Mouse (Mus musculus) lung, embryonic 15.5 days (tissue): ENCODE measurements around the gene Gmds. TPM values are rescaled to one million over a fixed set of nuclear protein-coding genes. Genes with fewer than 3 reads are reported as not detected.

ENCODE experiments used
- ATAC-seq: fragments of 200-750 bp; cut with Nextera tagmentation; 2 replicates; pipeline ENCODE4 v1.8.0; 2017; ENCODE audit warnings: moderate number of reproducible peaks, borderline replicate concordance; ENCODE audit not compliant: low FRiP score, low TSS enrichment; ENCODE audit errors: extremely low read depth
- H3K27ac ChIP-seq: fragments of 300-500 bp; sonication (generic); 2 replicates; pipeline ENCODE4 v1.5.1; 2015; ENCODE audit warnings: moderate library complexity, mild to moderate bottlenecking, inconsistent platforms
- H3K27me3 ChIP-seq: fragments of 300-500 bp; sonication (generic); 2 replicates; pipeline ENCODE4 v1.6.1; 2015; ENCODE audit warnings: inconsistent platforms
- H3K36me3 ChIP-seq: fragments of 300-500 bp; sonication (generic); 2 replicates; pipeline ENCODE4 v1.6.1; 2015; ENCODE audit warnings: inconsistent platforms
- H3K4me1 ChIP-seq: fragments of 300-500 bp; sonication (generic); 2 replicates; pipeline ENCODE4 v1.6.1; 2015; ENCODE audit warnings: inconsistent platforms
- H3K4me2 ChIP-seq: fragments of 300-500 bp; sonication (generic); 2 replicates; pipeline ENCODE4 v1.6.1; 2015; ENCODE audit warnings: inconsistent platforms, mild to moderate bottlenecking, moderate library complexity
- H3K4me3 ChIP-seq: fragments of 300-500 bp; sonication (generic); 2 replicates; pipeline ENCODE4 v1.5.1; 2015; ENCODE audit warnings: mild to moderate bottlenecking, inconsistent platforms
- H3K9ac ChIP-seq: fragments of 300-500 bp; sonication (generic); 2 replicates; pipeline ENCODE4 v1.6.1; 2015; ENCODE audit warnings: inconsistent platforms
- H3K9me3 ChIP-seq: fragments of 300-500 bp; sonication (generic); 2 replicates; pipeline ENCODE4 v1.6.1; 2016; ENCODE audit warnings: inconsistent platforms
- WGBS: fragments of 180-500 bp; shearing (Covaris S2); methylation state at CpG from one replicate; pipeline ENCODE4 v1.1.7; 2015; 5-methylcytosine and 5-hydroxymethylcytosine counted together
- polyA plus RNA-seq: library from polyadenylated mRNA; unstranded; fragments of >200 nt; fragmentation: Nextera tagmentation; extraction: Ambion mirVana; gene quantifications from 2 replicates; pipeline ENCODE4 v1.2.1, GENCODE M21; 2015

Gene Gmds
- polyA plus RNA-seq, 1 experiment from 2014 or later = 24.5 TPM

DNA sequence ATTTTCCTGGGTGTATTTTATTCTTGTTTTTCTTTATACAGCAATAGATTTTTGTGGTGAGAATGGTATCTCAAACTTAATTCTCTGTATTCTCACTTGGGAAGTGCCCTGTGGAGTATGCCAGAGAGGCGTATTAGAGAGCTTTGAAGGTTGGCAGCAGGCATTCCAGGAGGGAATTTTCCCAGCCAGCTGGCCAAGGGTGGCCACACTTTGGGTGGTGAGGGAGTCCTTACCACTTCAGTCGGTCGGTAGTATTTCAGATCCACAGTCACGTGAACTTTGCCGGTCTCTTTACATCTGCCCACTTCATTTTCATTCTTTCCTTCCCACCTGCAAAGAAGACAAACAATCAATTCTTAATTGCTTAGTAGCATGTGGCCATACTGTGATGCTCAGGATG lies 421.2 kb downstream of the Gmds start:
- H3K4me2 ChIP-seq = no peak overlapping the region
- H3K27ac ChIP-seq = no peak overlapping the region
- no peaks in the 10 kb centered on the region for H3K36me3 ChIP-seq
- 56% methylated on average over 5 of the region's 5 CpGs for WGBS
- no peak overlapping the region for H3K9ac ChIP-seq
- no peaks in the 10 kb centered on the region for H3K4me1 ChIP-seq
- no peak for ATAC-seq
- H3K27me3 ChIP-seq = peaks cover 58% of the 10 kb centered on the region
- no peaks in the 10 kb centered on the region for H3K9me3 ChIP-seq
- H3K4me3 ChIP-seq = no peak overlapping the region

DNA sequence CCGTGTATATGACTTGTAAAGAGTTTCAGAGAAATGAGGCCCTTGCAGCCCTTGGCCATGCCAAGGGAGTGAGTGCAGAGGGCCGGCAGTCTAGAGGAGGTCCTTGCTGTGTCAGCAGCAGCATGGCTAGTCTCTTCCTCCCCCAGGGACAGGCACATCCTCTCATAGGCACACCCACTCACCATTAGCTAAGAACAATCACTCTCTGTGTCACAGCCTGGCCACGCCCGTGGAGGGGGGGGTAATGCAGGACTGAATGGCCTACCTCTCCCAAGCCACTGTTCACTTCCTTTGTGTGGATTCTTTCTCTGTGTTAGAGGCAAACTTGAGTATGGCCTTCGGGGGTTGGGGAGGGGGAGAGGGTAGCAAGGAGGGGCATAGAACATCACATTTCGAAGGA lies 422.8 kb downstream of the Gmds start:
- Histone ChIP-seq H3K36me3 (no peaks in the 10 kb centered on the region), H3K4me2 (no peak overlapping the region), H3K9me3 (no peaks in the 10 kb centered on the region), H3K9ac (no peak overlapping the region), H3K4me1 (no peaks in the 10 kb centered on the region), H3K4me3 (no peak overlapping the region), H3K27ac (no peak overlapping the region), H3K27me3 (peaks cover 48% of the 10 kb centered on the region; the same call in 1 of the 2 replicates)
- WGBS = 64% methylated on average over 6 of the region's 6 CpGs
- no peak for ATAC-seq

DNA sequence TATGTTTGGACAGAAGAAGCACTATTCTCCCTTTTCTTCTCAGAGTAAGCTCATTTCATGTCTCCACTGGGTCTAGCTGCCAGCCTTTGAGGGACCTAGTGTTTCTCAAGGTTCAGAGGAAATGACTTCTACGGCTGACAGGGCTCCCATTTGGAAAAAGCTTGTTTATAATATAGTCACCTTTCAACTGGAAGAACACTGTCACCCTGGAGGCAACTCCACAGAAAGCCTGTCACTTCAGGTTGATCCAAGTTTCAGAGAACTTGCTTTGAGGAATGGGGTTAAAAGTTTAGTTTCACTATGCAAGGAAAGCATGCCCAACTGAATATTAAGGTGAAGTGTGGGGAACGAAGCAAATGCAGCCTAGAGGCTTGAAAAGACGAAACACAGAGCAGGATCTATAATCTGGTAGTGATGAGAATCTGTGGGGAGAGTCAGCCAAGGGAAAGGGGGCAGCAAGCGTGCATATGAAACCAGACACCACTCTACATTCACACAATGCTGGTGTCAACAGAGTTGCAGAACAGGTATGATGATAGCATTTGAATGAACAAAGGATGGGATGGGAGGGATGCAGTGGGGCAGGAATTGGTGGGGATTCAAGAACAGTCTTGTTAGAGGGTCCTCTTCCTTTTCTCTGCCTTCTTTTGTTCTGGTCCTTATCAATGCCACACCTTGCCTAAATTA lies 423.5 kb downstream of the Gmds start:
- Histone ChIP-seq H3K4me3 (no peak overlapping the region), H3K9me3 (no peaks in the 10 kb centered on the region), H3K4me1 (no peaks in the 10 kb centered on the region), H3K27me3 (peaks cover 45% of the 10 kb centered on the region; the same call in 1 of the 2 replicates), H3K36me3 (no peaks in the 10 kb centered on the region), H3K27ac (no peak overlapping the region), H3K9ac (no peak overlapping the region), H3K4me2 (no peak overlapping the region)
- no peak for ATAC-seq
- WGBS = 55% methylated on average over 4 of the region's 4 CpGs

DNA sequence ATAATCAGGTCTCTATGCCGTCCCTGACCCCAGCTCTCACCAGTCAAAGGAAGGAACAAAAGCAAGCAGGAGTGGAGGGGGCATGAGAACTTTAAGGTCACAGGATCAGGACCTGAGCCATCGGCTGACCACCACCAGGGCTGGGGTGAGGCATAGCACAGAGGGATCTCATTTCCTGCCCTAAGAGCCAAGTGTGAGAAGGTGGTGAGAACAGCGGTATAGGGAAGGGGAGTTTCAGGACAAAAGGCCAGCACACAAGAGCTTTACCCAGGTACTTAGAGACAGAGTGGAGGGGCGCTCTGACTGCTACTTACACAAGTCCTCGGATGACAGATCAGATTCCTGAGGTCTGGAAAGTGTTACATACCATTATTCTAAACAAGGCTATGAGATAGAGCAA lies 426.6 kb downstream of the Gmds start:
- no peaks in the 10 kb centered on the region for H3K4me1 ChIP-seq
- peaks cover 19% of the 10 kb centered on the region; the same call in 1 of the 2 replicates for H3K27me3 ChIP-seq
- no peak overlapping the region for H3K4me3 ChIP-seq
- no peak overlapping the region for H3K9ac ChIP-seq
- H3K9me3 ChIP-seq = no peaks in the 10 kb centered on the region
- no peaks in the 10 kb centered on the region for H3K36me3 ChIP-seq
- no peak for ATAC-seq
- no peak overlapping the region for H3K27ac ChIP-seq
- 18% methylated on average over 5 of the region's 5 CpGs for WGBS
- H3K4me2 ChIP-seq = no peak overlapping the region

DNA sequence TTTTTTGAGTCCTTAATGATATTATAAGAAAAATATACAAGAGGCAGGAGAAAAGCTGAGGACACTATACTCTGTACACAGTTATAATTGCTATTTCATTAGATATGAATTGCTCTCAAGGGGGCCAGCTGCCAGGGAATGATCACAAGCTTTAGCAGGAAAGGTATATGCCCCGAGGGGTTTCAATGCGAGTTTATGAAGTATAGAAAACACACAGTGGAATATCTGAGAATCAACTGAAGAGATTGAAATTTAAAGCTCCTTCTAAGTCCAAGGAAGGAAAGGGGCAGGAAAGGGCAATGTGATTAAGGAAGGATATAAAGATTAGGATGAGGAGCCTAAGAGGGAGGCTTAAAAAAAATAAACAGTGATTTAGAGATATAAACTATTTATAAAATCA lies 427.2 kb downstream of the Gmds start:
- Histone ChIP-seq H3K9me3 (no peaks in the 10 kb centered on the region), H3K27ac (no peak overlapping the region), H3K9ac (no peak overlapping the region), H3K4me3 (no peak overlapping the region), H3K27me3 (peaks cover 15% of the 10 kb centered on the region; the same call in 1 of the 2 replicates), H3K36me3 (no peaks in the 10 kb centered on the region), H3K4me2 (no peak overlapping the region), H3K4me1 (no peaks in the 10 kb centered on the region)
- WGBS = 45% methylated on average over 2 of the region's 2 CpGs
- ATAC-seq = no peak

DNA sequence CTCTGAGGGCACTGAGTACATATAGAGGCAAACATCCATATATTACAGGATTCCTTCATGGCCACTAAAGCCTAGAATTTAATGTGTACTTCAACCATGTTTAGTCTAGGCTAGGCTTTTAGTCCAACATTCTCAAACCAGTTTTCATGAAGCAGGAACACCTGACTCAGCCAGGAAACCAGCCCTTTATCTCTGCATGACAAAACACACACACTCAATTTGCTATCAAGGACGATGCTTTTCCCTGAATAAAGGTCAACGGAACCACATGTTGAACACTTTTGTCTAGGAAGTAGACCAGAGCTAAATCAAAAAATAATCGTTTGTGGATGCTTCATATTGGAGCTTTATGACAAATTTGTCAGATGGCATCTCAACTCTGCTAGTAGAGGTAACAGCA lies 429.5 kb downstream of the Gmds start:
- Histone ChIP-seq H3K27ac (no peak overlapping the region), H3K4me3 (no peak overlapping the region), H3K9me3 (no peaks in the 10 kb centered on the region), H3K4me2 (no peak overlapping the region), H3K4me1 (no peaks in the 10 kb centered on the region), H3K27me3 (peaks cover 10% of the 10 kb centered on the region; the same call in 1 of the 2 replicates), H3K9ac (no peak overlapping the region), H3K36me3 (no peaks in the 10 kb centered on the region)
- WGBS = 71% methylated on average over 3 of the region's 3 CpGs
- ATAC-seq = no peak

DNA sequence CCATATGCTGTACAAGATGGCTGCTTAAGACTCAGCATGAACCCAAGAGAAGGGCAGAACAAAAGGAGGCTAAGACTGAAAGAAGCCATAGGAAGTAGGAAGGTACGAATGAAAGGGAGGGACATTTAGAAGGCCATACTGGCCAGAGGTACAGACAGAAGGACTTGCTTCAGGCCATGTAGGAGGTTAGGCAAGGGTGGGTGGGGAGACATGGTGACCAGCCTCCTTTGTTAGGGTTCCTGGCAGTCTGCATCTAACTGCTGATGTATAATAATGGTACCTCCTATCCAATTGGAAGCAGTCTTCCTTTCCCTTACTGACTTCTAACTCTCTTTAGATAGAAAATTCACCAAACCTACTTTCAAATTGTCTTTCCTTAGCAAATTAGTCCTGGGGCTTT lies 432.0 kb downstream of the Gmds start:
- no peak for ATAC-seq
- H3K4me3 ChIP-seq = no peak overlapping the region
- 75% methylated on average over 1 of the region's 1 CpGs for WGBS

DNA sequence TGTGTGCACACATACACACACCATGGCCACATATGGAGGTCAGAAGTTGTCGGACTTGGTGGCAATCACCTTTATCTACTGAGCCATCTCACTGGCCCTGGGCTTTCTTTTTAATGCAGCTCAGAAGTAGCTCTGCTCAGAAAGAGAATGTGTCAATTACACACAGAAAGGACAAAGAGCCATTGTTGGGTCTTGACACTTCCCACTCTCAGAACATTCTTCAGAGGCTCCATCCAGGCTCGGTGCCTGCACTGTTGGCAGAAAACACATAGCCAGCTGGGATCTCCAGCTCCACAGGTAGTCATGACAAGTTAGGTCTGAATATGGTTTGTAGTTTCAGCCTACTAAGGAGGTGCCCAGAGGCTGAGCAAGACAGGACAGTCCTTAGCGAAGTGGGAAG lies 438.3 kb downstream of the Gmds start:
- no peaks in the 10 kb centered on the region for H3K36me3 ChIP-seq

More for the DNA sequence above, 432.0 kb downstream of the Gmds start:
- peaks cover 10% of the 10 kb centered on the region; the same call in 1 of the 2 replicates for H3K27me3 ChIP-seq
- H3K4me1 ChIP-seq = no peaks in the 10 kb centered on the region
- no peak overlapping the region for H3K9ac ChIP-seq
- H3K4me2 ChIP-seq = no peak overlapping the region
- H3K36me3 ChIP-seq = no peaks in the 10 kb centered on the region
- no peak overlapping the region for H3K27ac ChIP-seq
- H3K9me3 ChIP-seq = no peaks in the 10 kb centered on the region

DNA sequence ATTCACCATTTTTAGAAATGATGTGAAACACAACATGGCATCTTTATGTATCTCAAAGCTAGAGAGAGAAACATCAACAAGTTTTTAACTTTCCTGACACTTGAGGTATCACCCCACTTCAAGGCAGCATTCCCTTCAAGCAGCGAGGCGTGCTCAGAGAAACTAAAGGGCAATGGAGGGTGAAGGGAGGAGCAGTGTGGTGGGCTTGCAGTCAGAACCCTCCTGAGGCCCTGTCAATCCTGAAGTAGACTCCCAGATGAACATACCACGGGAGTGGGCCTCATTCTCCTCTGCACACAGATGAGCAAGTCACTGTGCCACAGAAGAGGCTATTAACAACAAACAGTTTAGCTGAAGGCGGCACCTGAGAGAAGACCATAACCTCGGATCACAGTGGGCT lies 439.1 kb downstream of the Gmds start:
- Histone ChIP-seq H3K4me1 (no peaks in the 10 kb centered on the region), H3K9ac (no peak overlapping the region), H3K9me3 (no peaks in the 10 kb centered on the region), H3K27me3 (peaks cover 2% of the 10 kb centered on the region; the same call in 1 of the 2 replicates), H3K36me3 (no peaks in the 10 kb centered on the region), H3K27ac (no peak overlapping the region), H3K4me2 (no peak overlapping the region), H3K4me3 (no peak overlapping the region)
- no peak for ATAC-seq
- 76% methylated on average over 5 of the region's 5 CpGs for WGBS

More for the DNA sequence above, 438.3 kb downstream of the Gmds start:
- no peak for ATAC-seq
- no peaks in the 10 kb centered on the region for H3K9me3 ChIP-seq
- no peak overlapping the region for H3K4me2 ChIP-seq
- 65% methylated on average over 3 of the region's 3 CpGs for WGBS
- H3K27ac ChIP-seq = no peak overlapping the region
- no peak overlapping the region for H3K9ac ChIP-seq
- no peak overlapping the region for H3K4me3 ChIP-seq
- H3K4me1 ChIP-seq = no peaks in the 10 kb centered on the region
- peaks cover 4% of the 10 kb centered on the region; the same call in 1 of the 2 replicates for H3K27me3 ChIP-seq

DNA sequence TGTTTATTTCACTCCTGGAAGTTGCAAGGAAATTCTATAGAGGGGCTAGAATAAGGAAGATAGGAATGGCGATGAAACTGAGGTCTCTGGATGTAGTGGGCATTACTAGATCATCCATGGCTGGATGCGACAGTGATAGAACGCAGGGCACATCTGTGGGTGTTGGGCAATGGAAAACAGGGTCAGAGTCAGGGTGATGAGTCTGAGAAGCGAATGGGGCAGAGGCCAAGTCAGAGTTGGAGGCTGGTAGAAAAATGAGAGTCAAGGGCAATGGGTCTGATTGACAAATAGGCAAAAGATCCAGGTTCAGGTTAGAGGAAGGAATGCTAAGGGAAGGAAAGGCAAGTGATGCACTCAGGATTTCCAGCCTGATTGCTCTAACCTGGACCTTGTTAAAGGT lies 441.0 kb downstream of the Gmds start:
- Histone ChIP-seq H3K4me3 (no peak overlapping the region), H3K9ac (no peak overlapping the region), H3K27ac (no peak overlapping the region), H3K4me2 (no peak overlapping the region), H3K9me3 (no peaks in the 10 kb centered on the region), H3K27me3 (no peaks in the 10 kb centered on the region), H3K36me3 (no peaks in the 10 kb centered on the region), H3K4me1 (no peaks in the 10 kb centered on the region)
- ATAC-seq = no peak
- WGBS = 85% methylated on average over 4 of the region's 4 CpGs

DNA sequence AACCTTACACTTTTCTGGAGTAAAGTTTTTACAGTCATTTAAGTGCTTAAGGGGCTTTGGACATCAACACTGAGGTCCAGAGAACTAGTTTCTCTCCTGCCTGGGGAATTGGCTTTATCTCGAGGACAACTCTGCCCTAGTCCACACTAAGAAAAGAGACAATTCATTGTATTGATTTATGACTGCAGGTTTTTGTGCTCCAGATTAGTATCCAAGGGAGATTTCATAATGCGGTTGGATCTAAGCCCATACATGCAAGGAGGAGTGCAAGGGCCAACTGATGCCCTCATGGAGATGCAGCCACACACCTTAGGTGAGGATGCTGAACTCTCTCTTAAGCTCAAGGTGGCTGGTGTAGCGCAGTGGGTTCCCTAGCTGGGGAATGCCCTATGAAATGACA lies 444.0 kb downstream of the Gmds start:
- no peaks in the 10 kb centered on the region; the same call in 1 of the 2 replicates for H3K9me3 ChIP-seq
- WGBS = 81% methylated on average over 3 of the region's 3 CpGs
- H3K27ac ChIP-seq = no peak overlapping the region
- no peak overlapping the region for H3K4me2 ChIP-seq
- ATAC-seq = no peak
- no peaks in the 10 kb centered on the region for H3K27me3 ChIP-seq
- no peaks in the 10 kb centered on the region for H3K4me1 ChIP-seq
- no peak overlapping the region for H3K4me3 ChIP-seq
- H3K9ac ChIP-seq = no peak overlapping the region
- H3K36me3 ChIP-seq = no peaks in the 10 kb centered on the region

DNA sequence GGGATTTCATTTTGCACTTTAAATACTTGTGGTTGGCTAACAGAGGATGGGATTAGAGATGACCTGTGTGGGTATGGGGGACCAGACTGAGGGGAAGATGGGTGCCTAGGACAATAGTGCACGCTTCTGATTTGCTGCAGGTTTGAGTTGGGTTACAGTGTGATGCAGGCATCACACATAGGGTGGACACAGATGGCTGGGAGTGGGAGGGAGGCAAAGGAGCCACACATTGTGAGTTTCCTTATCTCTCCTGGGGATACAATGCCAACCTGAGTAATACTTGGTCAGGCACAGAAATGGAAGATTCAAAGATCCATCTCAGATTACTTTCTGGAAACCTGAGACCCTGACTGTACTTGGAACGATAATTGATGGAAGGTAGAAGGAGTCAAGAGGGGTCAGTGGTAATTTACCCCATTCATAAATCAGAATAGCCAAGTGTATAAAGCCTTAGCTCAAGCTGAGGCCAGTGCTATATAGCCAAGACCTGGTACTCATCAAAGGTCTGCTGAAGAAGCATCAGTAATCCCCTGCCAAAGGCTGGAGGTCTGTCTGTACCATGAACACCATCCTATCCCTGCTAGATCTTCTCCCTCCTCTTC lies 445.5 kb downstream of the Gmds start:
- no peak overlapping the region for H3K4me3 ChIP-seq
- no peaks in the 10 kb centered on the region; the same call in 1 of the 2 replicates for H3K9me3 ChIP-seq
- H3K27me3 ChIP-seq = no peaks in the 10 kb centered on the region
- H3K4me2 ChIP-seq = no peak overlapping the region
- no peaks in the 10 kb centered on the region for H3K36me3 ChIP-seq
- H3K4me1 ChIP-seq = no peaks in the 10 kb centered on the region
- WGBS = 54% methylated on average over 2 of the region's 2 CpGs
- H3K27ac ChIP-seq = no peak overlapping the region
- no peak for ATAC-seq
- H3K9ac ChIP-seq = no peak overlapping the region
